Mouse (Mus musculus) heart, adult 2 months (tissue): ENCODE data around the gene Arv1.

Source experiments
- CTCF ChIP-seq: fragments of 200-600 bp; IDR thresholded peaks from 2 replicates; pipeline ENCODE4 v1.8.1; 2022; ENCODE audit warnings: antibody characterized with exemption, mild to moderate bottlenecking, moderate library complexity
- EP300 ChIP-seq: fragments of 200-500 bp; IDR thresholded peaks from 2 replicates; pipeline ENCODE4 v1.6.1; 2011; ENCODE audit warnings: low read depth, low read length, control low read depth; ENCODE audit not compliant: insufficient read depth

- TF ChIP-seq EP300 = no peak
- TF ChIP-seq CTCF = no peak
Measured at GRCm38 (mm10) chr8:124752325-124752862, 30.5 kb downstream of the Arv1 start.
